Mouse (Mus musculus) hindbrain, embryonic 16.5 days (tissue): ENCODE data around the gene Tut1. TPM values are rescaled to one million over a fixed set of nuclear protein-coding genes. Genes with fewer than 3 reads are reported as not detected.

Experiments used
- ATAC-seq: fragments of 200-750 bp; cut with Nextera tagmentation; 2 replicates; pipeline ENCODE4 v1.8.0; 2017; ENCODE audit warnings: moderate TSS enrichment, moderate library complexity
- H3K27ac ChIP-seq: fragments of 300-500 bp; sonication (generic); 2 replicates; pipeline ENCODE4 v1.5.1; 2014; ENCODE audit warnings: low read depth, mild to moderate bottlenecking, control low read depth, low read length, moderate library complexity
- H3K27me3 ChIP-seq: fragments of 300-500 bp; sonication (generic); replicated peaks from 2 replicates; pipeline ENCODE4 v1.6.1; 2014; ENCODE audit warnings: low read length; ENCODE audit not compliant: control insufficient read depth, insufficient read depth
- H3K36me3 ChIP-seq: fragments of 300-500 bp; sonication (generic); 2 replicates; pipeline ENCODE4 v1.6.1; 2014; ENCODE audit warnings: mild to moderate bottlenecking, low read length, moderate library complexity, mixed read lengths; ENCODE audit not compliant: control insufficient read depth, insufficient read depth
- H3K4me1 ChIP-seq: fragments of 300-500 bp; sonication (generic); 2 replicates; pipeline ENCODE4 v1.6.1; 2014; ENCODE audit warnings: low read depth, low read length; ENCODE audit not compliant: control insufficient read depth, insufficient read depth
- H3K4me2 ChIP-seq: fragments of 300-500 bp; sonication (generic); 2 replicates; pipeline ENCODE4 v1.6.1; 2014; ENCODE audit warnings: mild to moderate bottlenecking, low read length, control low read depth, moderate library complexity
- H3K4me3 ChIP-seq: fragments of 300-500 bp; sonication (generic); 2 replicates; pipeline ENCODE4 v1.5.1; 2014; ENCODE audit warnings: mild to moderate bottlenecking, low read length, control low read depth, moderate library complexity
- H3K9ac ChIP-seq: fragments of 300-500 bp; sonication (generic); 2 replicates; pipeline ENCODE4 v1.6.1; 2014; ENCODE audit warnings: low read depth, mild to moderate bottlenecking, control low read depth, low read length, moderate library complexity
- H3K9me3 ChIP-seq: fragments of 300-500 bp; sonication (generic); 2 replicates; pipeline ENCODE4 v1.6.1; 2014; ENCODE audit warnings: mild to moderate bottlenecking, low read length, moderate library complexity; ENCODE audit not compliant: control insufficient read depth
- WGBS: fragments of 180-500 bp; shearing (Covaris S2); extraction: QIAGEN DNeasy Blood & Tissue Kit; methylation state at CpG from one replicate; pipeline ENCODE4 v1.1.7; 2014; 5-methylcytosine and 5-hydroxymethylcytosine counted together
- polyA plus RNA-seq: library from polyadenylated mRNA; unstranded; fragments of >200 nt; fragmentation: Nextera tagmentation; extraction: Ambion mirVana; gene quantifications from 2 replicates; pipeline ENCODE4 v1.2.1, GENCODE M21; 2015

The Tut1 gene
- polyA plus RNA-seq, 1 experiment from 2014 or later, result 23.9 TPM

GRCm38 (mm10) chr19:8941136-8941514 is 12.5 kb upstream of the Tut1 start:
- Histone ChIP-seq H3K4me3 (peak overlapping the region; percentile 89), H3K4me1 (peaks cover 22% of the 10 kb centered on the region), H3K27me3 (no peaks in the 10 kb centered on the region), H3K36me3 (peaks cover 8% of the 10 kb centered on the region), H3K9me3 (no peaks in the 10 kb centered on the region), H3K27ac (0 out of 2 replicates have a peak overlapping the region, but pooled peaks have one; percentile 9), H3K4me2 (peak overlapping the region; percentile 71), H3K9ac (peak overlapping the region; percentile 49)
- ATAC-seq, result peak; percentile 38
- WGBS, result 29% methylated on average over 10 of the region's 10 CpGs

- Histone ChIP-seq H3K9ac (peak within 1 kb of the TSS; percentile 97), H3K4me1 (peaks cover 22% of the 10 kb centered on the region), H3K4me2 (peak within 1 kb of the TSS; percentile 71), H3K27me3 (no peaks in the 10 kb centered on the region), H3K36me3 (peaks cover 12% of the 10 kb centered on the region), H3K4me3 (peak within 1 kb of the TSS; percentile 89), H3K9me3 (no peaks in the 10 kb centered on the region), H3K27ac (peak within 1 kb of the TSS; percentile 97)
- peak; percentile 96 for ATAC-seq
- WGBS, result under 1% methylated on average over 64 of the region's 64 CpGs
Observed at GRCm38 (mm10) chr19:8941515-8942217, 12.0 kb upstream of the Tut1 start, which contains the start of gene Mta2. Gene Mta2 (plus strand): TSS chr19:8941875.

GRCm38 (mm10) chr19:8942276-8942964 is 11.2 kb upstream of the Tut1 start:
- WGBS, result under 1% methylated on average over 41 of the region's 46 CpGs

GRCm38 (mm10) chr19:8943047-8943446 is 10.6 kb upstream of the Tut1 start:
- H3K9me3 ChIP-seq, result no peaks in the 10 kb centered on the region
- peak overlapping the region; percentile 71 for H3K4me2 ChIP-seq
- ATAC-seq, result no peak
- H3K27ac ChIP-seq, result no peak overlapping the region
- H3K27me3 ChIP-seq, result no peaks in the 10 kb centered on the region
- H3K4me1 ChIP-seq, result peaks cover 22% of the 10 kb centered on the region
- 74% methylated on average over 2 of the region's 2 CpGs for WGBS
- H3K36me3 ChIP-seq, result peaks cover 25% of the 10 kb centered on the region
- H3K9ac ChIP-seq, result peak overlapping the region; percentile 97
- peak overlapping the region; percentile 89 for H3K4me3 ChIP-seq

More at GRCm38 (mm10) chr19:8942276-8942964, 11.2 kb upstream of the Tut1 start:
- peaks cover 18% of the 10 kb centered on the region for H3K36me3 ChIP-seq
- peaks cover 22% of the 10 kb centered on the region for H3K4me1 ChIP-seq
- H3K9ac ChIP-seq, result peak overlapping the region; percentile 97
- H3K9me3 ChIP-seq, result no peaks in the 10 kb centered on the region
- H3K4me3 ChIP-seq, result peak overlapping the region; percentile 89
- ATAC-seq, result peak; percentile 65
- H3K27ac ChIP-seq, result peak overlapping the region; percentile 97
- H3K4me2 ChIP-seq, result peak overlapping the region; percentile 71
- no peaks in the 10 kb centered on the region for H3K27me3 ChIP-seq

GRCm38 (mm10) chr19:8944062-8944461 is 9.6 kb upstream of the Tut1 start:
- H3K4me2 ChIP-seq, result no peak overlapping the region
- H3K27ac ChIP-seq, result no peak overlapping the region
- H3K9me3 ChIP-seq, result no peaks in the 10 kb centered on the region
- no peak for ATAC-seq
- peaks cover 22% of the 10 kb centered on the region for H3K4me1 ChIP-seq
- WGBS, result 67% methylated on average over 5 of the region's 5 CpGs
- H3K27me3 ChIP-seq, result no peaks in the 10 kb centered on the region
- peaks cover 34% of the 10 kb centered on the region for H3K36me3 ChIP-seq
- H3K9ac ChIP-seq, result no peak overlapping the region
- no peak overlapping the region for H3K4me3 ChIP-seq

- H3K4me3 ChIP-seq, result peak overlapping the region; percentile 13; the same call in 1 of the 2 replicates
- H3K36me3 ChIP-seq, result peaks cover 39% of the 10 kb centered on the region
- no peaks in the 10 kb centered on the region for H3K27me3 ChIP-seq
- no peak overlapping the region for H3K27ac ChIP-seq
- no peak for ATAC-seq
- H3K4me2 ChIP-seq, result peak overlapping the region; percentile 38
- H3K9me3 ChIP-seq, result no peaks in the 10 kb centered on the region
- peak overlapping the region; percentile 33; the same call in 1 of the 2 replicates for H3K9ac ChIP-seq
- peaks cover 22% of the 10 kb centered on the region for H3K4me1 ChIP-seq
- WGBS, result 32% methylated on average over 5 of the region's 5 CpGs
Observed at GRCm38 (mm10) chr19:8944750-8945149, 8.9 kb upstream of the Tut1 start.

- Histone ChIP-seq H3K9ac (no peak overlapping the region; the same call in 1 of the 2 replicates), H3K4me1 (peaks cover 22% of the 10 kb centered on the region), H3K9me3 (no peaks in the 10 kb centered on the region), H3K27ac (no peak overlapping the region), H3K27me3 (no peaks in the 10 kb centered on the region), H3K36me3 (peaks cover 41% of the 10 kb centered on the region), H3K4me2 (peak overlapping the region; percentile 38), H3K4me3 (peak overlapping the region; percentile 13; the same call in 1 of the 2 replicates)
- 86% methylated on average over 6 of the region's 6 CpGs for WGBS
- no peak for ATAC-seq
Observed at GRCm38 (mm10) chr19:8945251-8945650, 8.4 kb upstream of the Tut1 start.

- ATAC-seq, result no peak
- no peaks in the 10 kb centered on the region for H3K27me3 ChIP-seq
- H3K4me2 ChIP-seq, result no peak overlapping the region
- H3K27ac ChIP-seq, result no peak overlapping the region
- peaks cover 16% of the 10 kb centered on the region for H3K4me1 ChIP-seq
- no peaks in the 10 kb centered on the region for H3K9me3 ChIP-seq
- H3K36me3 ChIP-seq, result peaks cover 55% of the 10 kb centered on the region
- no peak overlapping the region for H3K4me3 ChIP-seq
- no peak overlapping the region for H3K9ac ChIP-seq
- WGBS, result 90% methylated on average over 7 of the region's 7 CpGs
Observed at GRCm38 (mm10) chr19:8946929-8947328, 6.7 kb upstream of the Tut1 start.

GRCm38 (mm10) chr19:8950190-8950589 is 3.5 kb upstream of the Tut1 start:
- H3K4me1 ChIP-seq, result peaks cover 19% of the 10 kb centered on the region
- no peak overlapping the region for H3K27ac ChIP-seq
- no peaks in the 10 kb centered on the region for H3K27me3 ChIP-seq
- no peaks in the 10 kb centered on the region for H3K9me3 ChIP-seq
- H3K36me3 ChIP-seq, result peaks cover 52% of the 10 kb centered on the region
- no peak overlapping the region for H3K9ac ChIP-seq
- WGBS, result 89% methylated on average over 5 of the region's 5 CpGs
- no peak overlapping the region for H3K4me2 ChIP-seq
- no peak for ATAC-seq
- no peak overlapping the region for H3K4me3 ChIP-seq
